Mouse (Mus musculus) megakaryocyte-erythroid progenitor cell, adult 5 weeks (primary cell): ENCODE results near the gene Acsl3. TPM values are rescaled to one million over a fixed set of nuclear protein-coding genes. Genes with fewer than 3 reads are reported as not detected.

Experiments
- polyA plus RNA-seq: library from polyadenylated mRNA; stranded (reverse); fragments of >175 nt; gene quantifications from 2 replicates; pipeline ENCODE4 v1.2.3, GENCODE M21; 2012

Gene Acsl3
- 4.0 TPM in 2 replicates for polyA plus RNA-seq

GRCm38 (mm10) chr1:78657671-78658440 lies at the start of gene Acsl3, which contains the start of gene Utp14b:
TSS of gene Acsl3 (plus strand) at chr1:78657825.
TSS of gene Utp14b (plus strand) at chr1:78658038.

Other genes starting within 250 kb of the Acsl3 start
- gene Farsb, start 168.9 kb upstream of the Acsl3 start, polyA plus RNA-seq, result 3.5 and 3.9 TPM in 2 replicates
- not detected in 2 replicates for gene Mogat1, start 146.8 kb upstream of the Acsl3 start, polyA plus RNA-seq
- gene BC035947, start 145.7 kb upstream of the Acsl3 start, polyA plus RNA-seq, result not detected in 2 replicates
- 0.54 and 0.88 TPM in 2 replicates for gene Utp14b, start 213 bp downstream of the Acsl3 start, polyA plus RNA-seq
- gene Kcne4, start 158.9 kb downstream of the Acsl3 start, polyA plus RNA-seq, result not detected in 2 replicates